Mouse (Mus musculus): ENCODE results near the gene Hras.

DNA sequence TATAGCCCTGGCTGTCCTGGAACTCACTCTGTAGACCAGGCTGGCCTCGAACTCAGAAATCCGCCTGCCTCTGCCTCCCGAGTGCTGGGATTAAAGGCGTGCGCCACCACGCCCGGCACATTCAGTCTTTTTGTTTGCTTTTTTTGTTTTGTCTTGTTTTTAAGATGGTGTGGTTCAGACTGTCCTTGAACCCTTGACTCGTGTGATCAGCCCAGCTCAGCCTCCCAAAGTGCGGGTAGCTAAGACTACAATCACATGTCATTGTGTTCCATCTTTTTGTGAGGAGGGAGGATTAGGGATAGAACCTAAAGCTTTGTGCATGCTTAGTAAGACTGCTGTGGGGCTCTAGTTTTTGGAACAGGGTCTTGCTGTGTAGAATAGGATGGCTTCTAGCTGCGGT lies 37.7 kb upstream of the Hras start:
- no peak for TF ChIP-seq TAL1 (IDR thresholded peaks at IDR 0.05; ENCODE audit: low read length)
- TF ChIP-seq KAT2A (conservative IDR thresholded peaks at IDR 0.05; ENCODE audit: low read depth, low read length) = no peak
- no peak for TF ChIP-seq ZC3H11A (IDR thresholded peaks at IDR 0.05; ENCODE audit: low read depth, low read length)
- TF ChIP-seq MYC (IDR thresholded peaks at IDR 0.05; ENCODE audit: low read depth, low read length) = no peak
- TF ChIP-seq ZNF384 (IDR thresholded peaks at IDR 0.05; ENCODE audit: low read depth, low read length) = no peak
- no peak for TF ChIP-seq ELF1 (IDR thresholded peaks at IDR 0.05; ENCODE audit: low read depth, low read length)
- TF ChIP-seq POLR2A (IDR thresholded peaks at IDR 0.05; ENCODE audit: control insufficient read depth in 1 of 2, insufficient read depth in 1 of 2, low read depth in 1 of 2, low read length in 2 of 2, poor library complexity in 1 of 2) = no peak
- TF ChIP-seq CTCF (IDR thresholded peaks at IDR 0.05 in 2 of 3, conservative IDR thresholded peaks at IDR 0.05 in 1 of 3; ENCODE audit: control insufficient read depth in 1 of 3, insufficient read depth in 1 of 3, low read depth in 2 of 3, low read length in 3 of 3, poor library complexity in 1 of 3, severe bottlenecking in 1 of 3) = no peak
- no peak for TF ChIP-seq USF1 (IDR thresholded peaks at IDR 0.05; ENCODE audit: low read depth, low read length)
- no peak for TF ChIP-seq NRF1 (IDR thresholded peaks at IDR 0.05; ENCODE audit: insufficient read depth, low read depth, low read length, poor library complexity, severe bottlenecking)
- TF ChIP-seq EP300 (IDR thresholded peaks at IDR 0.05; ENCODE audit: low read depth in 1 of 2, low read length in 2 of 2) = no peak
- TF ChIP-seq GATA1 (IDR thresholded peaks at IDR 0.05; ENCODE audit: low read depth, low read length) = no peak
- no peak for TF ChIP-seq RAD21 (IDR thresholded peaks at IDR 0.05; ENCODE audit: low read depth, low read length)
- TF ChIP-seq UBTF (IDR thresholded peaks at IDR 0.05; ENCODE audit: borderline replicate concordance, insufficient read depth, low read depth, low read length) = no peak

Measured in MEL (cell line).